Mouse (Mus musculus): ENCODE data around the gene Map3k4. TPM values are rescaled to one million over a fixed set of nuclear protein-coding genes. Genes with fewer than 3 reads are reported as not detected.

The Map3k4 gene
- total and polyA plus RNA-seq, 3 experiments, result 26.8 to 40.3 (median 28.7) TPM

DNA sequence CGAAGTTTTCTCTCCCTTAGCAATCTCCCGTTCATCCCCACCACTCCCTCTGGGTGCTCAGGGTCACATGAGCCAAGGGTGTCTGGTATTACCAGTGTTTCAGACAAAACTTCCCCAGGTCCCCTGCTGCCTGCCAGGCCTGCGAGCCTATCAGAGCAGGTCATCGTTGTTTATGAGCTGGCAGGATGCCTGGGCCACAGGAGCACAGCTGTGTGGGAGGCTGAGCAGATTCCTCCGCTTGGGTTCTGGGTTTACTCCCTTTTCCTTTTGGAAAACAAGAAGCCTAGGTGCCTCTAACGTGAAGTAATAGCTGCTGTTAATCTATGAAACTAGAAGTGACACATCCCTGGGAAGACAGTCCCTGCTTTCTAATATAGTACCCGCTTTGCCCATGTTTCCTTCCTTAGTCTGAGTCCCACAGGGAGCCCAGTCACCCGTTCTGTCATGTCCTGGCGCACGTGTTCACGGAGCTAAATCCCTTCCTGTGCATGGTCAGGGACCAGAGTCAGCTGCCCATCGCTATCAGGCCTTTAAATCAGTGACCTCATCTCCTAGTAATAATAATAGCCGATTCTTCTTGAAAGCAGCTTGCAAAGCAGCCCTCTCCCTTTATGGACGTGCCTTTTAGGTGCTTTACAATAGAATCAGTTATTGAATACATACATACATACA lies 9.4 kb upstream of the Map3k4 start:
- Histone ChIP-seq H3K9me3 (replicated peaks) (no peaks in the 10 kb centered on the region), H3K27me3 (ENCODE audit: insufficient read depth, low read length) (peaks cover 43% of the 10 kb centered on the region), H3K4me3 (ENCODE audit: low read depth, low read length) (no peak overlapping the region), H3K4me1 (ENCODE audit: insufficient read depth, low read depth, low read length) (no peaks in the 10 kb centered on the region; the same call in 1 of the 2 replicates), H3K36me3 (replicated peaks) (no peaks in the 10 kb centered on the region)
- TF ChIP-seq GATA1 (IDR thresholded peaks at IDR 0.05; ENCODE audit: borderline replicate concordance, low read length), result no peak
- TF ChIP-seq CTCF (IDR thresholded peaks at IDR 0.05; ENCODE audit: low read depth, low read length), result no peak
- TF ChIP-seq TAL1 (conservative IDR thresholded peaks at IDR 0.05; ENCODE audit: low read depth, low read length), result no peak
- no peak for TF ChIP-seq POLR2AphosphoS5 (IDR thresholded peaks at IDR 0.05; ENCODE audit: insufficient replicate concordance, low read depth, low read length)
- no peak for TF ChIP-seq GATA2 (IDR thresholded peaks at IDR 0.05; ENCODE audit: borderline replicate concordance, low read depth, low read length)
- no peak for ATAC-seq (ENCODE audit: extremely low read depth, insufficient number of reproducible peaks, low FRiP score, poor library complexity, severe bottlenecking)
- no peak for DNase-seq (ENCODE audit: low spot score)

DNA sequence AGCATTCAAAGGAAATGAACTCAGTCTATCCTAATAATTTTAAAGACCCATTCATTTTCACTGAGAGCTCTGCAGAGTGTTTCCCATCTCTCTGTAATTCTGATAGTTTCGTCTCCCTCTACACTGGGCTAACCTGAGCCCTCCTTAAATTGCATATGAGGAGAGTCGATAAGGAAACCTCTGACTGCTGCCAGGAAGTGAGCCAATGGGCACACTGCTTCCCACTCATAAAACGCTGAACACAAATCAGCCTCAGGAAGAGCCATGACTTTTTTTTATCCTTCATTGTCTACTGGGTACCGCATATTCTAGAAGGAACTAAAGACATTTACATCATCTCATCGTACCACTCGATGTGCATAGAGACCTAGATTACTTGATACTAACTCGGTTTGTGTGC lies 1.2 kb upstream of the Map3k4 start:
- Histone ChIP-seq H3K4me1 (ENCODE audit: insufficient read depth, low read depth, low read length) (peaks cover 26% of the 10 kb centered on the region), H3K27me3 (ENCODE audit: insufficient read depth, low read length) (peaks cover 3% of the 10 kb centered on the region; the same call in 1 of the 2 replicates), H3K4me3 (ENCODE audit: low read depth, low read length) (no peak overlapping the region), H3K9me3 (replicated peaks) (no peaks in the 10 kb centered on the region), H3K36me3 (replicated peaks) (peaks cover 15% of the 10 kb centered on the region)
- no peak for TF ChIP-seq GATA1 (IDR thresholded peaks at IDR 0.05; ENCODE audit: borderline replicate concordance, low read length)
- TF ChIP-seq CTCF (IDR thresholded peaks at IDR 0.05; ENCODE audit: low read depth, low read length), result no peak
- TF ChIP-seq POLR2AphosphoS5 (IDR thresholded peaks at IDR 0.05; ENCODE audit: insufficient replicate concordance, low read depth, low read length), result no peak
- DNase-seq (ENCODE audit: low spot score) (no peak), ATAC-seq (ENCODE audit: extremely low read depth, insufficient number of reproducible peaks, low FRiP score, poor library complexity, severe bottlenecking) (no peak)

DNA sequence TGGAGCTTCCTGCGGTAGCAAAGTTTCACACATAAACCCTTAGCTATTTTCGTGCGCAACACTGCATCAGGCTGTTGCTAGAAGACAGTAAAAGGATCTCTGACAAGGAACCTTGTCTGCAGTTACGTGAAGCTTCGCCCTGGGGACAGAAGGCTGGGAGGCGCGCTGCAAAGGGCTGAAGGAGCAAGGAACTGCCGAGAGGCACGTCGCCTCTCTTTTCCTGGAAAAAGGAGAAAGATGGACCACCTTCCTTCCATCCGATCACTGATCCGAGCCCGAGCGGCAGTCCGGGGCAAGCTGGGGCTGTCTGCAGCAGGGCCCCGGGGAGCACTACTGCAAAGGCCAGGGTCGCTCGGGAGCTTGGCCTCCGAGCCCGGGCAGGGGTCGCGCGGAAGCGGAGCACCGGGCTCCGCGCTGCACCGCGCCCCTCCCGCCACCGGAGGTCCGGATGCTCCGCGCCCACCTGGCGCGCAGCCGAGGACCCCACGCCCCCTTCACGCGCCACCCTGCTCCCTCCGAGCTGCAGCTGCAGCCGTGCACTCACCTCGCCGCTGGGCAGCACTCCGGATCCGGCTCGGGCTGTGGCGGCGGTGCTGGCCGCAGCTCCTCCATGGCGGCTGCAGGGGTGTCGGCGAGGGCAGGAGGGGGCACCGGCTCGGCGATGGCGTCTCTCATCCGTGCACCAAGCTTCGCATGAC lies 493 bp downstream of the Map3k4 start:
- ATAC-seq (ENCODE audit: extremely low read depth, insufficient number of reproducible peaks, low FRiP score, poor library complexity, severe bottlenecking) (no peak), DNase-seq (ENCODE audit: low spot score) (no peak)

DNA sequence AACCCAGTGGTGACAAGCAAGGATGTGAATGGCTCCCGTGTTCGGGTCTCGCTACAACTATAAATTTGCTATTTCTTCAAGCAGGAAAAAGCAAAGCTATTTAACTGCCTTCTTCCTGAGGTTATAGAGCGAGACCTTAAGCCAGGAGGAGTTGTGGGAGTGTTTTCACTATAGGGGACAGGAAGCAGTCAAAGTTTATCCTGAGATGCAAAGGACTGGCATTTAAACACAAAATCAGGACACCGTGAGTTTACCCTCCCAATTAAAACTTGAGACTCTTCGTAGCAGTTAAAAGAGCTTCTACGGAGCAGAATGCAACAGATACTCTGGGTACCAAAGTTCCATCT lies 1.0 kb downstream of the Map3k4 start:
- Histone ChIP-seq H3K4me3 (ENCODE audit: low read depth, low read length) (peak overlapping the region; percentile 100), H3K4me1 (ENCODE audit: insufficient read depth, low read depth, low read length) (peaks cover 30% of the 10 kb centered on the region), H3K9me3 (replicated peaks) (no peaks in the 10 kb centered on the region), H3K27me3 (ENCODE audit: insufficient read depth, low read length) (no peaks in the 10 kb centered on the region), H3K36me3 (replicated peaks) (peaks cover 28% of the 10 kb centered on the region)
- ATAC-seq (ENCODE audit: extremely low read depth, insufficient number of reproducible peaks, low FRiP score, poor library complexity, severe bottlenecking) (no peak), DNase-seq (ENCODE audit: low spot score) (no peak)
- no peak for TF ChIP-seq GATA2 (IDR thresholded peaks at IDR 0.05; ENCODE audit: borderline replicate concordance, low read depth, low read length)
- no peak for TF ChIP-seq TAL1 (conservative IDR thresholded peaks at IDR 0.05; ENCODE audit: low read depth, low read length)
- no peak for TF ChIP-seq POLR2AphosphoS5 (IDR thresholded peaks at IDR 0.05; ENCODE audit: insufficient replicate concordance, low read depth, low read length)
- TF ChIP-seq GATA1 (IDR thresholded peaks at IDR 0.05; ENCODE audit: borderline replicate concordance, low read length), result no peak
- TF ChIP-seq CTCF (IDR thresholded peaks at IDR 0.05; ENCODE audit: low read depth, low read length), result no peak

More for the DNA sequence above, 493 bp downstream of the Map3k4 start:
- TF ChIP-seq GATA1 (IDR thresholded peaks at IDR 0.05; ENCODE audit: borderline replicate concordance, low read length), result no peak
- TF ChIP-seq CTCF (IDR thresholded peaks at IDR 0.05; ENCODE audit: low read depth, low read length), result no peak
- no peak for TF ChIP-seq POLR2AphosphoS5 (IDR thresholded peaks at IDR 0.05; ENCODE audit: insufficient replicate concordance, low read depth, low read length)
- no peak for TF ChIP-seq TAL1 (conservative IDR thresholded peaks at IDR 0.05; ENCODE audit: low read depth, low read length)
- no peak for TF ChIP-seq GATA2 (IDR thresholded peaks at IDR 0.05; ENCODE audit: borderline replicate concordance, low read depth, low read length)
- Histone ChIP-seq H3K4me1 (ENCODE audit: insufficient read depth, low read depth, low read length) (peaks cover 30% of the 10 kb centered on the region), H3K4me3 (ENCODE audit: low read depth, low read length) (peak overlapping the region; percentile 100), H3K27me3 (ENCODE audit: insufficient read depth, low read length) (no peaks in the 10 kb centered on the region), H3K9me3 (replicated peaks) (no peaks in the 10 kb centered on the region), H3K36me3 (replicated peaks) (peaks cover 26% of the 10 kb centered on the region)

DNA sequence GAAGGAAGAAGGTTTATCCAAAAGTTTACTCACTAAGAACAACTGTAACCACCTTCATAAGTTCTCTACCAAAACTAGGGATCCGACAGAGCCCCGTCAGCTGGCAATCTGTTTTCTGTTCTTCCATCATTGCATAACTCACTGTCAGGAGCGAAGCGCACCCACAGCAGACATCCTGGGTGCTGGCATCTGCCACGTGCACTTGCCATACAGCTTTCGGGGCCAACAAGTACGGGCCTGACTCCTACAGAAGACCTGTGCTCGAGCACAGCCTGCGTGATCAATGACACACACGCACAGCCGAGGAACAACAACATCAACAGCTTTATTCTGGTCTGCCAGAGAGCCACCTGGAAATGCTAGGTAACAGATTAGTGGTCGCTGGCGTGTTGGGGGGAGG lies 2.3 kb downstream of the Map3k4 start:
- Histone ChIP-seq H3K4me3 (ENCODE audit: low read depth, low read length) (no peak overlapping the region), H3K9me3 (replicated peaks) (no peaks in the 10 kb centered on the region), H3K36me3 (replicated peaks) (peaks cover 31% of the 10 kb centered on the region), H3K27me3 (ENCODE audit: insufficient read depth, low read length) (no peaks in the 10 kb centered on the region), H3K4me1 (ENCODE audit: insufficient read depth, low read depth, low read length) (peaks cover 30% of the 10 kb centered on the region)
- no peak for DNase-seq (ENCODE audit: low spot score)
- no peak for TF ChIP-seq CTCF (IDR thresholded peaks at IDR 0.05; ENCODE audit: low read depth, low read length)
- no peak for TF ChIP-seq POLR2AphosphoS5 (IDR thresholded peaks at IDR 0.05; ENCODE audit: insufficient replicate concordance, low read depth, low read length)
- TF ChIP-seq GATA1 (IDR thresholded peaks at IDR 0.05; ENCODE audit: borderline replicate concordance, low read length), result no peak
- no peak for TF ChIP-seq TAL1 (conservative IDR thresholded peaks at IDR 0.05; ENCODE audit: low read depth, low read length)
- TF ChIP-seq GATA2 (IDR thresholded peaks at IDR 0.05; ENCODE audit: borderline replicate concordance, low read depth, low read length), result no peak
- ATAC-seq (ENCODE audit: extremely low read depth, insufficient number of reproducible peaks, low FRiP score, poor library complexity, severe bottlenecking), result no peak

DNA sequence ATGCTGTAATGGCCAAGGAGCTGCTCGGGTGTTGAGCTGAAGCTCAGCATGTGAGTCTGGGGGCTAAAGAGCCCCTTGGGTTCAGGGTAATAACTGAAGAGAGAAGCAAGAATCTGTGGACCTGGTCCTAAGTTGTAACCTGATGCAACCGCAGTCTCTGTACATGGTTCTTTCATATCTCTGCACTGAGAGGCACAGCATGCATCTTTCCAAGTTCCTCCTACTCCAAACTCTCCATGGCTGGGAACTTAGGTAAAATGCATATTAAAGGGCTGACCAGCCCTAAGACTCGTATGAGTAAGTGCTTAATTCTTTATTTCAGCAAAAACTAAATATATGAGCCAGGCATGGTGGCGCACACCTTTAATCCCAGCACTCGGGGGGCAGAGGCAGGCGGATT lies 6.3 kb downstream of the Map3k4 start:
- TF ChIP-seq CTCF (IDR thresholded peaks at IDR 0.05; ENCODE audit: low read depth, low read length) (no peak), POLR2AphosphoS5 (IDR thresholded peaks at IDR 0.05; ENCODE audit: insufficient replicate concordance, low read depth, low read length) (no peak), GATA2 (IDR thresholded peaks at IDR 0.05; ENCODE audit: borderline replicate concordance, low read depth, low read length) (no peak), TAL1 (conservative IDR thresholded peaks at IDR 0.05; ENCODE audit: low read depth, low read length) (no peak), GATA1 (IDR thresholded peaks at IDR 0.05; ENCODE audit: borderline replicate concordance, low read length) (no peak)
- Histone ChIP-seq H3K4me1 (ENCODE audit: insufficient read depth, low read depth, low read length) (peaks cover 30% of the 10 kb centered on the region), H3K4me3 (ENCODE audit: low read depth, low read length) (no peak overlapping the region), H3K27me3 (ENCODE audit: insufficient read depth, low read length) (no peaks in the 10 kb centered on the region), H3K9me3 (replicated peaks) (no peaks in the 10 kb centered on the region), H3K36me3 (replicated peaks) (peaks cover 62% of the 10 kb centered on the region)
- no peak for DNase-seq (ENCODE audit: low spot score)
- no peak for ATAC-seq (ENCODE audit: extremely low read depth, insufficient number of reproducible peaks, low FRiP score, poor library complexity, severe bottlenecking)

Data from G1E (cell line).